Mouse (Mus musculus): ENCODE measurements at regions not wholly inside any gene's neighbourhood (a gene's known extent, or its start where the extent isn't known, plus 50 kb on each side); places are given as distances from the start of the nearest gene placed in this dataset.

DNA sequence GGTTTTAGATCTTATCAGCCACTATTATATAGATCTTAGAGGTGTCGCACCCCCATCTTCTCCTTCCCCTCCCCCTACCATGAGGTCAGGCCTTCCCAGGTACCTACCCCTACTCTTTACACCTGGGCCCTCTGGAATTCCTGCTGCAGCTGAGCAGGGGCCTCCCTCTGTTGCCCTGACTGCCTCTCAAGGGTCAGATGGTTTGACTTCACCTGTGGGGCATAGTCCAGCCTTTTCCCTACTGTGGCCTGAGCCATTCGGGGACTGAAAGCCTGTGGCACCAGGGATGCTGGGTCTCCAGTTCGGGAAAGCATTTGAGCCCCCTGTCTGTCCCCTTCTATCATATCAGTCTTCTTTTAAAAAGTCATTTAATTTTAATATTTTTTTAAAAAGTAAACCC lies 196.4 kb downstream of the Gadd45g start:
- DNase-seq (ENCODE audit: low spot score), result no peak
- H3K9ac ChIP-seq (ENCODE audit: low read depth, low read length), result no peak overlapping the region
- H3K27ac ChIP-seq, result no peak overlapping the region
- no peaks in the 10 kb centered on the region for H3K9me3 ChIP-seq (replicated peaks; ENCODE audit: low read length)
- H3K4me2 ChIP-seq (ENCODE audit: low read length), result no peak overlapping the region
- H3K4me3 ChIP-seq (replicated peaks; ENCODE audit: low read depth, low read length), result no peak overlapping the region
- no peak for ATAC-seq (replicated peaks; ENCODE audit: low FRiP score, low read depth)
- no peak for TF ChIP-seq CTCF (IDR thresholded peaks at IDR 0.05; ENCODE audit: low read depth)
- no peaks in the 10 kb centered on the region for H3K36me3 ChIP-seq (ENCODE audit: insufficient read depth, low read length)
- H3K4me1 ChIP-seq (replicated peaks; ENCODE audit: insufficient read depth, low read length), result peaks cover 9% of the 10 kb centered on the region; the same call in 1 of the 2 replicates
- WGBS, result 92% methylated on average over 3 of the region's 3 CpGs
- H3K27me3 ChIP-seq (ENCODE audit: insufficient read depth, low read length), result no peaks in the 10 kb centered on the region

DNA sequence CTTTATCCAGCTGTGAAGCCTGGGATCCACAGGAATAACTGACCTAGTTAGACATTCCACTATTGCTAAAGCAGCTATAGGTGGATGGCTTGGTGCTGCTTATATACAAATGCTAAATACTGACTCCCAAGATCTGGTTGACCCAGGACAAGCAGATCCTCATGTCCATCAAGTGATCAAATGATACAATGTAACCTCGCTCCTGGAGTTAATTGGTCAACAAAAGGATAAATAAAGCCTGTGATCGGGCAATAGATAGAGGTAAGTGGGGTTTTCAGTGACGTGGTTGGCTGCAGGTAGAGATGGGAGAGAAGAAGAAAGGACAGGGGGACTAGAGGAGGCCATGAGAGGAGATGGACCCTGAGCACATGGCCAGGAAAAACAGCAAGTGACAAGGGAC lies 197.4 kb downstream of the Gadd45g start:
- ATAC-seq (replicated peaks; ENCODE audit: low FRiP score, low read depth) (no peak), DNase-seq (ENCODE audit: low spot score) (no peak)
- peaks cover 9% of the 10 kb centered on the region; the same call in 1 of the 2 replicates for H3K4me1 ChIP-seq (replicated peaks; ENCODE audit: insufficient read depth, low read length)
- no peak overlapping the region for H3K4me3 ChIP-seq (replicated peaks; ENCODE audit: low read depth, low read length)
- no peak overlapping the region for H3K9ac ChIP-seq (ENCODE audit: low read depth, low read length)
- no peaks in the 10 kb centered on the region for H3K9me3 ChIP-seq (replicated peaks; ENCODE audit: low read length)
- H3K4me2 ChIP-seq (ENCODE audit: low read length), result no peak overlapping the region
- TF ChIP-seq CTCF (IDR thresholded peaks at IDR 0.05; ENCODE audit: low read depth), result no peak
- no peaks in the 10 kb centered on the region for H3K36me3 ChIP-seq (ENCODE audit: insufficient read depth, low read length)
- 88% methylated on average over 3 of the region's 3 CpGs for WGBS
- H3K27ac ChIP-seq, result no peak overlapping the region
- no peaks in the 10 kb centered on the region for H3K27me3 ChIP-seq (ENCODE audit: insufficient read depth, low read length)

DNA sequence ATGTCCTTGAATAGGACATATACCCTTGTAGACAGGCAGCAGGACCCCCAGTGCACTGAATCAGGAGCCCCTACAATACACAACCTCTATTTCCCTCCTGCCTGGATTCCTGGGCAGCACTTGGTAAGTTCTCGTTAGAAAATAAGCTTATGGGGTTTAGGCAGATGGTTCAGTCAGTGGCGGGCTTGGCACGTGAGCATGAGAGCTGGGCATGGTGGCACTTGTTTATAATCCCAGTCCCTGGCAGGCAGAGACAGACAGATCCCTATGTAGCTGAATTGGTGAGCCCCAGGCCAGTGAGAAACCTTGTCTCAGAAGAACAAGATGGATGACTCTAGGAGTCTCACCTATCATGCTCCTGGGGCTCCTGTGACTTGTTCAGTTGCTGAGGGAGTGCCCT lies 198.9 kb downstream of the Gadd45g start:
- H3K27ac ChIP-seq, result no peak overlapping the region
- H3K36me3 ChIP-seq (ENCODE audit: insufficient read depth, low read length), result no peaks in the 10 kb centered on the region
- no peak overlapping the region for H3K4me2 ChIP-seq (ENCODE audit: low read length)
- WGBS, result 93% methylated on average over 3 of the region's 3 CpGs
- ATAC-seq (replicated peaks; ENCODE audit: low FRiP score, low read depth), result no peak
- no peak overlapping the region for H3K4me3 ChIP-seq (replicated peaks; ENCODE audit: low read depth, low read length)
- H3K9ac ChIP-seq (ENCODE audit: low read depth, low read length), result no peak overlapping the region
- H3K27me3 ChIP-seq (ENCODE audit: insufficient read depth, low read length), result no peaks in the 10 kb centered on the region
- H3K9me3 ChIP-seq (replicated peaks; ENCODE audit: low read length), result no peaks in the 10 kb centered on the region
- no peak for TF ChIP-seq CTCF (IDR thresholded peaks at IDR 0.05; ENCODE audit: low read depth)
- H3K4me1 ChIP-seq (replicated peaks; ENCODE audit: insufficient read depth, low read length), result peaks cover 9% of the 10 kb centered on the region; the same call in 1 of the 2 replicates
- no peak for DNase-seq (ENCODE audit: low spot score)

DNA sequence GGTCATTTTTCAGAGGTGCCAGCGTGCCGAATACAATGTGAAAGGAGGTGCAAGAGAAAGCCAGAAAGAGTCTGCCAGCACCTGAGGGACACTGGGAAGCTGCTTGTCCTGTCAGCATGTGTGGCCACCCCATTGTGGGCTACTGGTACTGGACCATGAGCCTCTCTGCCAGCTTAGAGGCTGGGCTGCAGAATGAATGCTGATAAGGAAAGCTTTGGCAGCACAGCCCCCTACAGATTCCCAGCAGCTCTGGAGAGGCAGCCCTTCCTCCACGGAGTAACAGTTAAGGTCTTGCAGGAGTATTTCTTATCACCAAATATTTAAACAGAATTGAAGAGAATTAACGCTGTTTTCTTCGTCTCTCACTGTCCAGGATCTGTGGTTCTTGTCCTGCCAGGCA lies 199.5 kb downstream of the Gadd45g start:
- ATAC-seq (replicated peaks; ENCODE audit: low FRiP score, low read depth), result no peak
- Histone ChIP-seq H3K4me2 (ENCODE audit: low read length) (no peak overlapping the region), H3K9ac (ENCODE audit: low read depth, low read length) (no peak overlapping the region), H3K9me3 (replicated peaks; ENCODE audit: low read length) (no peaks in the 10 kb centered on the region), H3K27ac (no peak overlapping the region), H3K36me3 (ENCODE audit: insufficient read depth, low read length) (no peaks in the 10 kb centered on the region), H3K4me1 (replicated peaks; ENCODE audit: insufficient read depth, low read length) (peaks cover 9% of the 10 kb centered on the region; the same call in 1 of the 2 replicates), H3K27me3 (ENCODE audit: insufficient read depth, low read length) (no peaks in the 10 kb centered on the region), H3K4me3 (replicated peaks; ENCODE audit: low read depth, low read length) (no peak overlapping the region)
- DNase-seq (ENCODE audit: low spot score), result peak; percentile 14
- 56% methylated on average over 5 of the region's 5 CpGs for WGBS
- no peak for TF ChIP-seq CTCF (IDR thresholded peaks at IDR 0.05; ENCODE audit: low read depth)

DNA sequence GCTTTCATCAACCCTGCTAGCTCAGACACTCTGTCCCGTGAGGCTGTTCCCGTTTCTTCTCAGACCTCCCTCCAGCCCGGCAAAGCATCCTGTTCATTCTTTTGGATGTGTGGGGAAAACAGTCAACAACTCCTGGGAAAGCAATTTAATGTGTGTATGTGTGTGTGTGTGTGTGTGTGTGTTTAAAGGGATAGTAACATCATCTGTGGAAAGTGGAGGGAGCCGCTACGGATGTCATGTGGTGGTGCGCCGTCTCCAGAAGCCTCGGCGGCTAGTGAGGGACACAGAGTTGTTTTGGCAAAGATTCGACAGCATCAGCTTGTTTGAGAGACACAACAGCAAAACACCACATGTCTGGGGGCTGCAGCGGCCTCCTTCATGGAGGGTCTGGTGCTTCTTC lies 200.2 kb downstream of the Gadd45g start:
- no peak for TF ChIP-seq CTCF (IDR thresholded peaks at IDR 0.05; ENCODE audit: low read depth)
- Histone ChIP-seq H3K4me1 (replicated peaks; ENCODE audit: insufficient read depth, low read length) (0 out of 2 replicates have a peak, but pooled peaks cover 6% of the 10 kb centered on the region), H3K36me3 (ENCODE audit: insufficient read depth, low read length) (no peaks in the 10 kb centered on the region), H3K27me3 (ENCODE audit: insufficient read depth, low read length) (no peaks in the 10 kb centered on the region), H3K4me2 (ENCODE audit: low read length) (no peak overlapping the region), H3K27ac (no peak overlapping the region), H3K9ac (ENCODE audit: low read depth, low read length) (no peak overlapping the region), H3K4me3 (replicated peaks; ENCODE audit: low read depth, low read length) (no peak overlapping the region), H3K9me3 (replicated peaks; ENCODE audit: low read length) (no peaks in the 10 kb centered on the region)
- ATAC-seq (replicated peaks; ENCODE audit: low FRiP score, low read depth) (no peak), DNase-seq (ENCODE audit: low spot score) (no peak)
- 61% methylated on average over 11 of the region's 11 CpGs for WGBS

DNA sequence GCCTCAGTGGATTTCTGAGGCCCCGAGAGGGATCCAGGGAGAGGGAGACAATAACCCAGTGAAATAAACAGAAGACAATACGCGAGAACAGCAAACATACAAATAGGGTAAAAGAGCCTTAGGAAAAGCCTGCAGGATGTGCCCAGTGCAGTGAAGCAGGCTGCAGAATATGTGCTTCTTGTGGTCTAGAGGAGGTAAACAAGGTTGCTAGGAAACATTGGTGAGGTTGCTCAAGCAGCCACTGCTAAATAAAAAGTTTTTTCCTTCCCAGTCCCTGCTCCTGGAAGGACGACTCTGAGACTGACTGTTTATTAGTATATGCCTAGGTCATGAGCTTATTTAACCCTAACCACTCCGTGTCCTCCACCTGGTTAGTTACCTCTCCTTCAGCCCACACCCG lies 201.5 kb downstream of the Gadd45g start:
- no peaks in the 10 kb centered on the region for H3K36me3 ChIP-seq (ENCODE audit: insufficient read depth, low read length)
- no peak for DNase-seq (ENCODE audit: low spot score)
- no peaks in the 10 kb centered on the region for H3K9me3 ChIP-seq (replicated peaks; ENCODE audit: low read length)
- TF ChIP-seq CTCF (IDR thresholded peaks at IDR 0.05; ENCODE audit: low read depth), result no peak
- H3K4me2 ChIP-seq (ENCODE audit: low read length), result no peak overlapping the region
- no peak overlapping the region for H3K27ac ChIP-seq
- 75% methylated on average over 6 of the region's 6 CpGs for WGBS
- no peaks in the 10 kb centered on the region for H3K27me3 ChIP-seq (ENCODE audit: insufficient read depth, low read length)
- no peak for ATAC-seq (replicated peaks; ENCODE audit: low FRiP score, low read depth)
- H3K4me1 ChIP-seq (replicated peaks; ENCODE audit: insufficient read depth, low read length), result no peaks in the 10 kb centered on the region
- no peak overlapping the region for H3K9ac ChIP-seq (ENCODE audit: low read depth, low read length)
- H3K4me3 ChIP-seq (replicated peaks; ENCODE audit: low read depth, low read length), result no peak overlapping the region

DNA sequence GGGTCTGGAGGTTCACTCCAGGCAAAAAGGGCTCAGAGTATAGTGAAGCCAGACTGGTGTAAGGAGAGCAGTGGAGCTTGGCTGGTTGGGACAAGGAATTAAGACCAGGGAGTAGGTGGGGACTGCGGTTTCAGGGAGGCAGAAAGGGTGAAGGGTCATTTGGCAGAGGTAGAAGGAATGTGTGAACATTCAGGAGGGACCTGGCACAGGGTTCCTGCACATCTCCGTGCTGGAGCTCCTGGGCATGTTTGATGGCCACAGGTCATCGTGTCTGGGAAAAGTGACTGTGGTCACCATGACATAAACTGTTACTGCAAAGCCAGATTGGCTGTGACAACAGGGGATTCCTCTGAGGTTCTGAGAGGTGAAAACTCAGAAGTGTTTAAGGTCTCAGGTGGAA lies 202.3 kb downstream of the Gadd45g start:
- Histone ChIP-seq H3K27ac (no peak overlapping the region), H3K4me3 (replicated peaks; ENCODE audit: low read depth, low read length) (no peak overlapping the region), H3K36me3 (ENCODE audit: insufficient read depth, low read length) (no peaks in the 10 kb centered on the region), H3K27me3 (ENCODE audit: insufficient read depth, low read length) (no peaks in the 10 kb centered on the region), H3K4me1 (replicated peaks; ENCODE audit: insufficient read depth, low read length) (no peaks in the 10 kb centered on the region), H3K4me2 (ENCODE audit: low read length) (no peak overlapping the region), H3K9me3 (replicated peaks; ENCODE audit: low read length) (no peaks in the 10 kb centered on the region), H3K9ac (ENCODE audit: low read depth, low read length) (no peak overlapping the region)
- DNase-seq (ENCODE audit: low spot score), result no peak
- 74% methylated on average over 3 of the region's 3 CpGs for WGBS
- no peak for ATAC-seq (replicated peaks; ENCODE audit: low FRiP score, low read depth)
- no peak for TF ChIP-seq CTCF (IDR thresholded peaks at IDR 0.05; ENCODE audit: low read depth)
